Mouse (Mus musculus): ENCODE measurements around the gene Ccdc103. TPM values are rescaled to one million over a fixed set of nuclear protein-coding genes. Genes with fewer than 3 reads are reported as not detected.

The Ccdc103 gene
- polyA plus RNA-seq, 1 experiment = not detected

GRCm38 (mm10) chr11:102838616-102839150 is 42.3 kb upstream of the Ccdc103 start:
- no peak overlapping the region for H3K27ac ChIP-seq (ENCODE audit: insufficient read depth, low read depth, low read length)
- no peaks in the 10 kb centered on the region for H3K4me1 ChIP-seq (ENCODE audit: control insufficient read depth, insufficient read depth, insufficient read length, low read length)
- H3K36me3 ChIP-seq (ENCODE audit: control insufficient read depth, insufficient read depth, low read length) = peaks cover 48% of the 10 kb centered on the region
- H3K4me3 ChIP-seq (ENCODE audit: low read depth, low read length) = no peak overlapping the region
- H3K27me3 ChIP-seq (ENCODE audit: control insufficient read depth, insufficient read depth, low read length) = no peaks in the 10 kb centered on the region
- TF ChIP-seq POLR2A (IDR thresholded peaks at IDR 0.05; ENCODE audit: low read depth, low read length) (no peak), CTCF (IDR thresholded peaks at IDR 0.05; ENCODE audit: extremely low read depth, insufficient read length, insufficient replicate concordance, low read depth, low read length) (no peak)
- 83% methylated on average over 9 of the region's 9 CpGs for WGBS

- Histone ChIP-seq H3K4me3 (ENCODE audit: low read depth, low read length) (no peak overlapping the region), H3K36me3 (ENCODE audit: control insufficient read depth, insufficient read depth, low read length) (peaks cover 70% of the 10 kb centered on the region), H3K27ac (ENCODE audit: insufficient read depth, low read depth, low read length) (no peak overlapping the region), H3K4me1 (ENCODE audit: control insufficient read depth, insufficient read depth, insufficient read length, low read length) (no peaks in the 10 kb centered on the region), H3K27me3 (ENCODE audit: control insufficient read depth, insufficient read depth, low read length) (no peaks in the 10 kb centered on the region)
- 89% methylated on average over 10 of the region's 10 CpGs for WGBS
- TF ChIP-seq CTCF (IDR thresholded peaks at IDR 0.05; ENCODE audit: extremely low read depth, insufficient read length, insufficient replicate concordance, low read depth, low read length) = no peak
- no peak for TF ChIP-seq POLR2A (IDR thresholded peaks at IDR 0.05; ENCODE audit: low read depth, low read length)
Measured at GRCm38 (mm10) chr11:102845926-102846325, 35.1 kb upstream of the Ccdc103 start.

GRCm38 (mm10) chr11:102851883-102852282 is 29.1 kb upstream of the Ccdc103 start:
- WGBS = 71% methylated on average over 5 of the region's 5 CpGs
- no peaks in the 10 kb centered on the region for H3K27me3 ChIP-seq (ENCODE audit: control insufficient read depth, insufficient read depth, low read length)
- no peak overlapping the region for H3K4me3 ChIP-seq (ENCODE audit: low read depth, low read length)
- H3K36me3 ChIP-seq (ENCODE audit: control insufficient read depth, insufficient read depth, low read length) = peaks cover 48% of the 10 kb centered on the region
- H3K4me1 ChIP-seq (ENCODE audit: control insufficient read depth, insufficient read depth, insufficient read length, low read length) = no peaks in the 10 kb centered on the region
- no peak overlapping the region for H3K27ac ChIP-seq (ENCODE audit: insufficient read depth, low read depth, low read length)
- peak; percentile 53; the same call in 1 of the 2 replicates for TF ChIP-seq CTCF (IDR thresholded peaks at IDR 0.05; ENCODE audit: extremely low read depth, insufficient read length, insufficient replicate concordance, low read depth, low read length)
- TF ChIP-seq POLR2A (IDR thresholded peaks at IDR 0.05; ENCODE audit: low read depth, low read length) = no peak

GRCm38 (mm10) chr11:102853760-102854159 is 27.2 kb upstream of the Ccdc103 start:
- no peaks in the 10 kb centered on the region for H3K4me1 ChIP-seq (ENCODE audit: control insufficient read depth, insufficient read depth, insufficient read length, low read length)
- no peak overlapping the region for H3K27ac ChIP-seq (ENCODE audit: insufficient read depth, low read depth, low read length)
- peaks cover 41% of the 10 kb centered on the region for H3K36me3 ChIP-seq (ENCODE audit: control insufficient read depth, insufficient read depth, low read length)
- H3K4me3 ChIP-seq (ENCODE audit: low read depth, low read length) = no peak overlapping the region
- TF ChIP-seq CTCF (IDR thresholded peaks at IDR 0.05; ENCODE audit: extremely low read depth, insufficient read length, insufficient replicate concordance, low read depth, low read length) = peak; percentile 13; the same call in 1 of the 2 replicates
- no peak for TF ChIP-seq POLR2A (IDR thresholded peaks at IDR 0.05; ENCODE audit: low read depth, low read length)
- H3K27me3 ChIP-seq (ENCODE audit: control insufficient read depth, insufficient read depth, low read length) = no peaks in the 10 kb centered on the region

GRCm38 (mm10) chr11:102855941-102856340 is 25.1 kb upstream of the Ccdc103 start:
- H3K27me3 ChIP-seq (ENCODE audit: control insufficient read depth, insufficient read depth, low read length) = no peaks in the 10 kb centered on the region
- TF ChIP-seq CTCF (IDR thresholded peaks at IDR 0.05; ENCODE audit: extremely low read depth, insufficient read length, insufficient replicate concordance, low read depth, low read length) (no peak), POLR2A (IDR thresholded peaks at IDR 0.05; ENCODE audit: low read depth, low read length) (no peak)
- H3K4me1 ChIP-seq (ENCODE audit: control insufficient read depth, insufficient read depth, insufficient read length, low read length) = no peaks in the 10 kb centered on the region
- H3K36me3 ChIP-seq (ENCODE audit: control insufficient read depth, insufficient read depth, low read length) = peaks cover 46% of the 10 kb centered on the region
- 92% methylated on average over 6 of the region's 6 CpGs for WGBS
- no peak overlapping the region for H3K4me3 ChIP-seq (ENCODE audit: low read depth, low read length)
- no peak overlapping the region for H3K27ac ChIP-seq (ENCODE audit: insufficient read depth, low read depth, low read length)

GRCm38 (mm10) chr11:102858951-102859350 is 22.1 kb upstream of the Ccdc103 start:
- Histone ChIP-seq H3K36me3 (ENCODE audit: control insufficient read depth, insufficient read depth, low read length) (peaks cover 53% of the 10 kb centered on the region), H3K27me3 (ENCODE audit: control insufficient read depth, insufficient read depth, low read length) (no peaks in the 10 kb centered on the region), H3K27ac (ENCODE audit: insufficient read depth, low read depth, low read length) (no peak overlapping the region), H3K4me3 (ENCODE audit: low read depth, low read length) (no peak overlapping the region), H3K4me1 (ENCODE audit: control insufficient read depth, insufficient read depth, insufficient read length, low read length) (no peaks in the 10 kb centered on the region)
- TF ChIP-seq CTCF (IDR thresholded peaks at IDR 0.05; ENCODE audit: extremely low read depth, insufficient read length, insufficient replicate concordance, low read depth, low read length) = no peak
- TF ChIP-seq POLR2A (IDR thresholded peaks at IDR 0.05; ENCODE audit: low read depth, low read length) = no peak
- WGBS = 96% methylated on average over 11 of the region's 11 CpGs

GRCm38 (mm10) chr11:102859933-102860332 is 21.1 kb upstream of the Ccdc103 start:
- Histone ChIP-seq H3K36me3 (ENCODE audit: control insufficient read depth, insufficient read depth, low read length) (peaks cover 46% of the 10 kb centered on the region), H3K4me1 (ENCODE audit: control insufficient read depth, insufficient read depth, insufficient read length, low read length) (no peaks in the 10 kb centered on the region), H3K27ac (ENCODE audit: insufficient read depth, low read depth, low read length) (no peak overlapping the region), H3K4me3 (ENCODE audit: low read depth, low read length) (no peak overlapping the region), H3K27me3 (ENCODE audit: control insufficient read depth, insufficient read depth, low read length) (no peaks in the 10 kb centered on the region)
- TF ChIP-seq CTCF (IDR thresholded peaks at IDR 0.05; ENCODE audit: extremely low read depth, insufficient read length, insufficient replicate concordance, low read depth, low read length) (no peak), POLR2A (IDR thresholded peaks at IDR 0.05; ENCODE audit: low read depth, low read length) (no peak)
- 93% methylated on average over 8 of the region's 8 CpGs for WGBS

Data from small intestine, adult 2 months (tissue).